Mouse (Mus musculus) brain, embryonic 18.5 days (tissue): ENCODE data around the gene Abhd14b.
"Not testable (repeated sequence)": the region's sequence is repeated elsewhere in the genome, so short reads cannot be mapped to it uniquely, and the experiment has no call there.

Source experiments
- DNase-seq: peaks from one replicate; pipeline ENCODE4 v3.0.0-alpha.2; 2012; ENCODE audit warnings: low read depth, low spot score

Abhd14b gene

DNA sequence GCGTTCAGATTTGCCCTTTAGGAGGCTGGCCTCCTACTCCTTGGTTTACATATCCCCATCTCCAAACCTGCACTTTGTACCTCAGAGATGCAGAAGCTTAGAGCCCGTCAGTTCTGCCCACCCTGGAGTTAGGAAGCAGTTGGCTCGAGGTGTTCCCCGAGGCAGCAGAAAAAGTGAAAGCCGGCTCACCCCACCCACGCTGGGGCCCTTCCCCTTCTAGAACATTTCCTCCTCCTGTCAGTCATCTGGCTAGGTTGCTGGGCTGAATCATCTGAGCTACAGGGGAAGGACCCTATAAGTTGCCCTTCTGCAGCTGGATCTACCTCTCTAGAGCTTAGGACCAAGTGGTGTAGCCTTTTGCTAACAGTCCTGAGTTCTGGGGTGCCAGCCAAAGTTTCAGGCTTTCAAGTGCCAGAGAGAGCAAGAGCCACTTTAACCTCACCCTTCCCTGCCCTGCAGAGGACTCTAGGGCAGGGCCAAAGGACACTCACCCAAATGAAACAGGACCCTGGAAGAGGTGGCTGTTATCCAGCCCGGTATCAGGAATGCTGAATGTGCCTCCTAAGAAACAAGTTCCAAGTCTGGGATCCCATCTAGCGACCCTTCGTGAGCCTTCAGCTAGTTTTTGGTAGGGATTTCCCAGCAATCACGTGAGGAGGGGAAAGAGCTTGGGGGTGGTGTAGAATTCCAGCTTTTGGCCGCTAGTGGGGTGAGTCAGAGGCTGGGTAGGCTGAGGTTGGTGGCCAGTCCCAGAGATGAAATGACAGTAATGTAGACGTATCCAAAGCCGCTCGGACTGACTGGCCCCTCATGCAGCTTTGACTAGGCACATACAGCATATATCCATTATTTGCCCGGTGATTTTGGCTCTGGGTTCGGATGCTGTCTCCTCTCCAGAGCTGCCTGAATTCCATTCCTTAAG lies 29.0 kb downstream of the Abhd14b start:
- no peak for DNase-seq

DNA sequence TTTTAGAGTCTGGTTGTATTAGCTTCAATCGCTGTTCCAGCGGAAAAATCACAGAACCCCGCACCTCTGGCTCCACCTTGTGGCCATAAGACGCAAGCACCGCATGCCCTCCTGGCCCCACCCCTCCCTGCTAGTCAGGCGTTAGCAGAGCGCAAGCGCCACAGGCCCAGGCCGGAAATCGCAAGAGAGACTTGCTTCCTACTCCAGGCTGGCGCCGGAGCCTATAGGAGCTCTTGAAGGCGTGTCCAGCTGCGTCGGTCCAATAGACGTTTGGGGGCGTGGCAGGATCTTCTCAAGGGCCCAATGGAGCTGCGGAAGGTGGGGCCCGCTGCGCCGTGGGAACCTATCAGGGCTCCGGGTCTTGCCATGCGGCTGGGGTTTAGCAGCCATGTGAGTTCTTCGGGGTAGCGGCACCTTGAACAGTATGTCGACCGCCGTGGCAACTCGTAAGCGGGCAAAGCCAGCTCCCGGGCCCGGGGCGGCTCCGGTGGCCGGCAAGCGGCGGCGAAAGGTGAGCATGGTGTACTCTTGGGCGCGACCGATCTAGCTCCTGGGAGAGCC lies 29.7 kb downstream of the Abhd14b start, which contains the start of gene Parp3:
TSS of gene Parp3 (minus strand) at position 26 of the 561 bp plus-strand sequence.
- peak; percentile 100 for DNase-seq

DNA sequence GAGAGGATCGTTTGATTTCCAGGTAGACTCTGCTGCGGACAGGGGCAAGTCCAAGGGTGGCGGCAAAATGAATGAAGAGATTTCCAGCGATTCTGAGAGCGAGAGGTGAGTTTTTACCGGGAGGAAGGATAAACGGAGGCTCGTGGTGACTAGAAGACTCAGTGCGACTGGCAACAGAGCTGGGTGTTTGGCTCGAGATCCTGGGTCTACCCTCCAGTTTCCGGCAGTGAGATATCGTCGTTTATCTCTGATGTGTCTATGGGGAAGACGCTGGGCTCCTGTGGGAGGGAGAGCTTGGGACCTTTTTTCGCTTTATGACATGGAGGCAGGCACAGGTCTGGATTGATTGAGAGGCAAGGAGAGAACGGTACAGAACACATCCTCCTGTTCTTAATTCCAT lies 30.4 kb downstream of the Abhd14b start:
- no peak for DNase-seq

DNA sequence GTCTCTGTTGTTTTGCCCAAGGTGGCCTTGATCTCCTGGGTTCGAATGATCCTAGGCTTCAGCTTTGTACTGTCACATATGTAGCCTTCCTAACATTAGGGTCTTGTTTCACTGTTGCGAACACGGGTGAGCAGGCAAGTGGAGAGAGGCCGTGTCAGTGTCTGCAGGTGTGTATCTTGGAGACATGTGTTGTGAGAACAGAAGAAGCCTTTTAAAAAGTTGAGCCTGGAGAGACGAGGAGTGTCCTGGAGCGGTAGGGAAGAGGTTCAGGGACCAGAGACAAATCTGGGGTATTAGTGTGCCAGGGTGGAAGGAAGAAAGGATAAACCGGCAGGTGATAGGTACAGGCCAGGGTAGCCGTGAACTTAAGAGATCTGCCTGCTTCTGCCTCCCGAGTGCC lies 30.8 kb downstream of the Abhd14b start:
- DNase-seq, result no peak

- DNase-seq, result no peak
These were observed 33.3 kb downstream of the Abhd14b start for GRCm38 (mm10) chr9:106480541-106480940.

DNA sequence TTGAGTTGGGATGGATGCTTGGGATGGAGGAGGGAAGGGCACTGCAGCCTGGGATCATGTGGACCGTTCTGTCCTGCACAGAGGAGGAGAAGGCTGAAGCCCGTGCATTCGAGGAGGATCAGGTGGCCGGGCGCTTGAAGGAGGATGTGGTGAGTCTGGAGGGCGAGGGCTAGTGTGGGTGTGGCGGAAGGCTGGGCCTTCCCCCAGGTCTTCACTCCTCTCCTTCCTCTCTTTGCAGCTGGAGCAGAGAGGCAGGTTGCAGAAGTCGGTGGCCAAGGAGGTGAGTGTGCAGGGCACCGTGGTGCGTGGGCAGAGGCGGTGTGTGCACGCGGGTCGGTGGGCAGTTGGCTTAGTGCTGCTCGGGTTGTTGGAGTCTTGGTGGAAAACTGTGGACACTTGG lies 33.8 kb downstream of the Abhd14b start:
- DNase-seq, result no peak

GRCm38 (mm10) chr9:106481676-106482075 lies 34.4 kb downstream of the Abhd14b start:
- no peak for DNase-seq

DNA sequence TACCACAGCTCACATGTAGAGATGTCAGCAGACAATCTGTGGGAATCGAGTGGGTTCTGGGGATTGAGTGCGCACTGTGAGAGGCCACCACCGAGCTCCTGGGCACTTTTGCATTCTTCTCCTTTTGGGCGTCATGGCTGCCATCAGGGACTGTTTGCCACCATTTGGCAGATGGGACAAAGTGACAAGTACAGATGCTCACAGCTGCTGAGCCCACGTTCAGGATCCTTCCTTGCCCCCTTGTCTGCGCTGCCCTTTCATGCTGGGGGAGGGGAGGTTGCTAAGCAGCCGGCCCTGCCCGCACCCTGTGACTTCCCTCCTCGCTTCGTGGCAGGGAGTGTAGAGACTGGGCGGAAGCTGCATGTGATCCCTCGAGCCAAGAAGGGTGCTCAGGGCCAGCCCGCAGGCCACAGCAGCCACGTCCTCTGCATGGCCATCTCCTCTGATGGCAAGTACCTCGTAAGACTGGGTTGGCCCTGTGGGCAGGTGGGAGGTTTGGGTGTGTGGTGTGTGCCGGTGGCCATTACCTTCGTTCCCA lies 35.4 kb downstream of the Abhd14b start:
- no peak for DNase-seq

DNA sequence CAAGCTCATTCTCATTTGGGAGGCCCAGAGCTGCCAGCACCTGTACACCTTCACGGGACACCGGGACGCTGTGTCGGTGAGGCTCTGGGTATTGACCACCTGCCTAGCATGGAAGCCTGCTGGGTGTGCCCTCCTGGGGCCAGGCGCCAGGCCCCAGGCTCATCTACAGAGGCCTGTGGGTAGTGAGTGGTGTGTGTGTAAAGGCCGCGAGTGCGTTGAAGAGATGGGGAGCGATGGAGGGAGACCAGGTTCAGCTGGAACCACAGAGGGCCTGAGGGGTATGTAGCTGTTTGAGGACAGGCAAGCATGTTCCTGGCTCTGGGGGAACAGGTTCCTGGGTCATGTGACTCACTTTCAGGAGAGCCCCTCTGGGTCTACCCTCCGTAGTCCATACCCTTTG lies 35.9 kb downstream of the Abhd14b start:
- DNase-seq, result no peak

DNA sequence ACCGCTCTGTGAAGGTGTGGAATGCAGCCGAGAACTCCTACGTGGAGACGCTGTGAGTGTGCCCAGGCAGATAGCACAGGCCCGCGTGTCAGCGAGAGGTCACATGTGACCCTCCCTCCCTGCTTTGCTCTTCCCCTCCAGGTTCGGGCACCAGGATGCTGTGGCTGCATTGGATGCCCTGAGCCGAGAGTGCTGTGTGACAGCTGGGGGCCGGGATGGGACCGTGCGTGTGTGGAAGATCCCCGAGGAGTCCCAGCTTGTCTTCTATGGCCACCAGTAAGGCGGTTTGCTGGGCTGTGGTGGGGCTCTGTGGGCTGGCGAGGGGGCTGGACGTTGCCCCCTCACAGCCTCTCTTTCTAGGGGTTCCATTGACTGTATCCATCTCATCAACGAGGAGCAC lies 36.3 kb downstream of the Abhd14b start:
- no peak for DNase-seq

DNA sequence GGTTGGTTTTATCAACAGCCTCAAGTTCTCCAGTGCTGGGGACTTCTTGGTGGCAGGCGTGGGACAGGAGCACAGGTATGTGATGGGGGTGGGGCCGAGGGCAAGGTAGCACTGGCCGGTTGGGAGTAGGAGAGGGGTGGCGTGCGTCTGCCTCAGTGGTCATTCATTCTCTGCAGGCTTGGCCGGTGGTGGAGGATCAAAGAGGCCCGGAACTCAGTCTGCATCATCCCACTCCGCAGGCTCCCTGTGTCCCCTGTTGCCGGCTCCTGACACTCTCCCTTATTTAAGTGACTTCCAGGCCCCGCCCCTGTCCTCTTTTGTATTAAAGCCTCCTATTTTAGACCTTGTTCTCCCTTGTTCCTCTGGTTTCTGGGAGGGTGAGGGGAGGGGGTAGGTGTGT lies 37.8 kb downstream of the Abhd14b start:
- no peak for DNase-seq

DNA sequence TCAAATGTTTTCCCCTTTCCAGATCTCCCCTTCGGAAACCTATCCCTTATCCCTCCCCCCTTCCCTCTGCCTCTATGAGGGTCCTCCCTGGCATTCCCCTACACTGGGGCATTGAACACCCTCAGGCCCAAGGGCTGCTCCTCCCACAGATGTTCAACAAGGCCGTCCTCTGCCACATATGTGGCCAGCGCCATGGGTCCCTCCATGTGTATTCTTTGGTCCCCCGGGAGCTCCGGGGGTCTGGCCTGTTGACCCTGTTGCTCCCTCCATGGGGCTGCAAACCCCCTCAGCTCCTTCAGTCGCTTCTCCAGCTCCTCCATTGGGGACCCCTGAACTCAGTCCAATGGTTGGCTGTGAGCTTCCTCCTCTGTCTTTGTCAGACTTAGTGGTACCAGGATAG lies 40.3 kb downstream of the Abhd14b start:
- DNase-seq, result not testable (repeated sequence)

DNA sequence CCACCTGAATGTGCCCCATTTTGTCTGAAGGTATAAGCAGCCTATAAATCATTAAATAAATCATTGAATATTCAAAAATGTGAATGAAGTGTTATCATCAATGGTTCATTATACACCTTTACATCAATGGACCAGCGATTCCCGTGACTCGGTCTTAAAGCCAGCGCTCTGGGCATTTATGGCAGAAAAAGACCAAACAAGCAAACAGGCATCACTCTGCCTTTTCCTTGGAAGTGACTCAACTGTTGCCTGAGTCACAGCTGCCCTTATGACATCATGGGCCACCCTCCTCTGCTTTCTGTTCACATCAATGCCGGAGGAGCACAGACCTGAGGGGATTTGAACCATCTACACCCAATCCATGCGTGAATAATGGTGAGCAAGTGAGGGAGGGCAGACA lies 52.4 kb downstream of the Abhd14b start, which contains the start of gene Iqcf1:
TSS of gene Iqcf1 (plus strand) at position 301 of the 400 bp plus-strand sequence.
- DNase-seq, result no peak

DNA sequence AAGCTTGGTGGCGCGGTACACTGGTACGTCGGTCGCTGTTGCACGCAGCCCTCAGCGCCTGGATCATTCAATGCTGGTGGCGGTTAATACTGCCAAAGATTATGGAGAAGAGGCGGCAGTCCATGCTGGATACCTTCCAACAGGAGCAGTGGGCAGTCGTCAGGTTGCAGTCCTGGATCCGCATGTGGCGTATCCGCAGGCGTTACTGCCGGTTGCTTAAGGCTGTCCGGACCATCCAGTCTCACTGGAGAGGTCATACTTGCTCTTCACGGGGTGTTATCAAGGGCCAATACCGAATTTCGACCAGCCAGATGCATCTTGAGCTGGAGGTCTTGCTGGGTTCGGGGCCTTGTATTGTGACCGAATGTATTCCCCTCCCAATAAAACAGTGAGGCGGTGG lies 54.6 kb downstream of the Abhd14b start:
- no peak for DNase-seq
